Mouse (Mus musculus) layer of hippocampus, adult 11-12 months (tissue): ENCODE measurements around the gene D430042O09Rik.
A peak's percentile ranks its signal among the peaks of the same experiment; 100 is the strongest.
"Not testable (repeated sequence)": the region's sequence is repeated elsewhere in the genome, so short reads cannot be mapped to it uniquely, and the experiment has no call there.

Source experiments
- DNase-seq: peaks from one replicate; pipeline ENCODE4 v3.0.0; 2022; ENCODE audit warnings: low spot score

Gene D430042O09Rik

GRCm38 (mm10) chr7:125707593-125708022, at the start of gene D430042O09Rik, which contains the start of gene Gtf3c1:
TSS of gene D430042O09Rik (plus strand) at chr7:125707888.
TSS of gene Gtf3c1 (minus strand) at chr7:125707780.
- DNase-seq, result peak; percentile 100

GRCm38 (mm10) chr7:125663654-125664053, 44.0 kb upstream of the D430042O09Rik start:
- no peak for DNase-seq

- DNase-seq, result no peak
Observed at GRCm38 (mm10) chr7:125670865-125671264, 36.8 kb upstream of the D430042O09Rik start.

DNA sequence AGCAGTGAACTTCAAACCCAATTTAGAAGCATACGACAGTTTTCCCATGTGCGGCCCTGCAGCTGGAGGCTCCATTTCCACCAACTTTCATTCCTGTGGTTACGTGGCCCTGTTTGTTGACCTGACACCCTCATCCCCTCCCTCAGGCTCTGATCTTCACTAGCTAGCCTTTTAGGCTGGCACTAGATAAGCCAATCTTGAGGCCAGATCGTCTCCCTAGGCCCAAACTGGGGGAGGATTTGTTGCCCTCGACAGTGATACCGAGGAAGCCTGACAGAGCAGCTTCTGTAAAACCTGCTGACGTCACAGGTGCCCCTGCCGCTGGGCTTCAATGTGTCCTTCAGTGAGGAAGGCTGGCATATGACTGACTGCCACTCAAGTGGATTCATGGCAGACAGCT, 36.3 kb upstream of the D430042O09Rik start:
- no peak for DNase-seq

DNA sequence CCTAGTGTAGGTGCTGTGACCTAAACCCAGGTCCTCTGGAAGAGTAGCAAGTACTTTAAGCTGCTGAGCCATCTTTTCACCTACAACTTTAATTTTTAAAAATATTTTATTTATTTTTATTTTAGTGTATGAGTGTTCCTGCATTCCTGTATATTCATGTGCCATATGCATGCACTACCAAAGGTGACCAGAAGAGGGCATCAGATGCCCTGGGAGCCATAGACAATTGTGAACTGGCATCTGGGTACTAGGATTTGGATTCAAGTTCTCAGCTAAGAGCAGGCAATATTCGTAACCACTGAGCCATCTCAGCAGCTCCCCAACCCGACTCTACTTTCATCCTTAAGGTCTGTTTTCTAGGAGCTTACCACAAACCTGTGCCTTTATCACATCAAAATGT, 32.8 kb upstream of the D430042O09Rik start:
- DNase-seq, result peak; percentile 51

- DNase-seq, result no peak
Observed at GRCm38 (mm10) chr7:125678756-125679155, 28.9 kb upstream of the D430042O09Rik start.

- no peak for DNase-seq
Observed at GRCm38 (mm10) chr7:125679936-125680335, 27.8 kb upstream of the D430042O09Rik start.

- DNase-seq, result no peak
Observed at GRCm38 (mm10) chr7:125690516-125690915, 17.2 kb upstream of the D430042O09Rik start.

GRCm38 (mm10) chr7:125694056-125694455, 13.6 kb upstream of the D430042O09Rik start:
- DNase-seq, result peak; percentile 72

- no peak for DNase-seq
Observed at GRCm38 (mm10) chr7:125702791-125703190, 4.9 kb upstream of the D430042O09Rik start.

- DNase-seq, result peak; percentile 66
Observed at GRCm38 (mm10) chr7:125707186-125707585, 502 bp upstream of the D430042O09Rik start.

- DNase-seq, result no peak
Observed at GRCm38 (mm10) chr7:125708100-125708499, 412 bp downstream of the D430042O09Rik start.

- DNase-seq, result not testable (repeated sequence)
Observed at GRCm38 (mm10) chr7:125713542-125714055, 5.9 kb downstream of the D430042O09Rik start.

DNA sequence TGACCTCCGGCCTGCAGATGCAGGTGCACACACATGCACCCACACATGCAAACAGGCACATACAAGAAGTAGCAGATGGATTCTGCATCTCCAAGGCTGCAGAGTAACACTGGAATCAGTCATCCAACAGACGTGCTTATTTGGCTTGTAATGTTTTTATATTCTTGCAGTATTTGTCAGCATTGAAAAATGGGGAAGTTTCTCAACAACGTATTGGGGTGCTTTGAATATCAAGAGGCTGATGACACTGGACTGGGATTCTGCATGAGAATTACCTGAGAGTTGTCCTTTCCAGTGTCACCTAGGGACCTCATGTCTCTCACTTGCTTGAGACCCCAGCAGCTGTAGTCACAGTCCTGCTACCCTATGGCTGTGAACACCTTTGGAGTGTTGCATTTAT, 7.1 kb downstream of the D430042O09Rik start:
- no peak for DNase-seq

GRCm38 (mm10) chr7:125716724-125717123, 9.0 kb downstream of the D430042O09Rik start:
- no peak for DNase-seq

DNA sequence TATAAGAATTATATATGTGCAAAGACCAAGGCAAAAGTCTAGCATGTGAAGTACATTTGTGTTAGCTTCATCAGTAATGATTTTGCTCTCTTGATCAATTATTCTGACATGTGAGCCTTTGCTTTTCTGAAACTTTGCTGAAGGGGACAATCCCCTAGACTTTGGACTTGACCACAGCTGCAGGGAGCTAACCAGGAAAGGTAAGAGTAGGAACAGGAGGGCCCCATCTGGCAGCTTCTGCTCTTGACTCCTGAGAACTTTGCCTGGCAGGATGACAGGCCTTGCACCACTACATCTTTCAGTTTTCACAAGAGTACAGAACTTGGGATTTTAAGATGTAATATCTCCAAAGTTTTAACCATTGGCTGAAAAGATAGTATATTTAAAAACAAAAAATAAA, 9.9 kb downstream of the D430042O09Rik start:
- no peak for DNase-seq

GRCm38 (mm10) chr7:125720370-125720769, 12.7 kb downstream of the D430042O09Rik start:
- no peak for DNase-seq

DNA sequence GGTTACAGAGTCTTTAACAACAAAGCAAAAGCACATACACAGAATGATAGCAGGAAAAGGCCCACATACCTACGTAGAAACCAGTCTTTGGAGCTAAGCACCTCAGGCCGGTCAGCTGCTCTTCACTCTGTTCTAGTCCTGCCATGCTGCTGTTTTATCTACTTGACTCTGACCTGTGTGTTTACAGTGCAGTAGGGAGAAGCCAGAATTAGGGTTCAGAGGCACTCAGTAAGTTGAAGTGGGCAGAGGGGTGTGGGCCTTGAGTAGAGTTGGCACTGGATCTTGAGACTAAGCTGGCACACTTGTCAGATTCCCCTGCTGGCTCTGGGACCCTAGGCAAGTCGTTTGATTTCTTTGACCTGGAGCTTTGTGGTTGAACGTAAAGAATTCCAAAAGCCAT, 13.3 kb downstream of the D430042O09Rik start:
- no peak for DNase-seq

DNA sequence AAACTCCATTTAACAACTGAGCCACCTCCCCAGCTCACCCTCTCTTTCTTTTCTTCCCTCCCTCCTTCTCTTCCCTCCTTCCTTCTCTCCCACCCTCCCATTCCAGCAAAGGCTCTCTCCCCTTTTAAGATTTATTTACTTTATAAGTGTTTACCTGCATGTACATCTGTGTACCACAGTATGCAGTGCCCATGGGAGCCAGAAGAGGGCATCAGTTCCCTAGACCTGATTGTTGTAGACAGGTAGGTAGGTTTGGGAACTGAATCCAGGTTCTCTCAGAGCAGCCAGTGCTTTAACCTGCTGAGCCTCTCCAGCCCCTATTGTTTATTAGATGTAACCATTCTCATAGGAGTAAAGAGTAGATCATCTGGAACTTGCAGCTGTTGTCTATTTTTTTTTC, 14.4 kb downstream of the D430042O09Rik start:
- no peak for DNase-seq

DNA sequence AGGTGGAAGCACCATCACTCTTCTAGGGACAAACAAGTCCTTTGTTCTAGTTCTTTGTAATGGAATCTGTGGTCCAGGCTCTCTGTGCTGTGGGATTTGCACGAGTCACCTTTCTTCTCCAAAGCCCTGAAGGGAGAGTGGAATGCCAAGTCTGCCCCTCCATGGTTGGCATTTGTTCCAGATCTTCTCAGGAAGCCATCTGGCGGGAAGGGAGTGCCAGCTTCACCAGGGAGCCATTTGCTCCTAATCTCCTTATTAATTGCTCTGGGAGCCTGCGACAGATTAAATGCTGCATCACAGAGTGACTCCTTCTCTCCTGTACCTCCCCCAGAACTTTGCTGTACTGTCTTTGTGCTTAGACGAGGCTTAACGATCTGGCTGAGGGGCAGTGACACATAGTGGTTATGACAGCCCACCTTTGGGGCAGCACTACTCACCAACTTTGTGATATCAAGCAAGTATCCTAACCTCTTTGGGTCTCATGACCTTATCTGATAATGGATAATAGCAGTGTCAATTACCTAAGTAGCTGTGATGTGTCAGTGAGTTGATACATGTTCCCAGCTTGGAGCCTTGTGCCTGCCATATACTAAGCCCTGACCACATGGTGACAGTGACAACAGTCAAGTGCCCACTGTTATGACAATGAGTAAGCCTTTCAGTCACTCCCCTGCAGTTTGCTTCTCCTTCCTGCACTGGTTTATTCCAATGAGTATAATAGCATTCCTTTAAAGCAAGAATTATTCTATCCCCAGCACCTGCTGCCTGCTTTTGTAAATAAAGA, 15.7 kb downstream of the D430042O09Rik start:
- peak; percentile 71 for DNase-seq

DNA sequence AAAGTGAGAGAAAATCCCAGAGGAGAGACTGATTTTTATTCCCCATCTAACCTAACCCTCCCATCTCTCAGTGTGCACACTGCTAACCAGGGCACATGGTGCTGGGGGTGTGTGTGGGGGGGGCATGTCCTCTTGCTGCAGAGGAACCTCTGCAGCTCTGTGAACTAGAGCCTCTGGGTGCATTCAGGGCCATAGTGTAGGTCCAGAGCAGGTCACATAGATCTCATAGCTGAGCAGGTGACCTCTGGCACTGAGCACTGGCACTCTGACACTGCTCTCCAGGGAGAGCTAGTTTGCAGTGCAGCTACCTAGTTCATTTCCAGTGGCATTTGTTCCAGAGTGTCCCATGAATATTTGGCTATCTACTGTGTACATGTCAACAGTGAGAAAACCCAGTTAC, 24.0 kb downstream of the D430042O09Rik start:
- DNase-seq, result no peak

GRCm38 (mm10) chr7:125733791-125734190, 26.1 kb downstream of the D430042O09Rik start:
- no peak for DNase-seq

DNA sequence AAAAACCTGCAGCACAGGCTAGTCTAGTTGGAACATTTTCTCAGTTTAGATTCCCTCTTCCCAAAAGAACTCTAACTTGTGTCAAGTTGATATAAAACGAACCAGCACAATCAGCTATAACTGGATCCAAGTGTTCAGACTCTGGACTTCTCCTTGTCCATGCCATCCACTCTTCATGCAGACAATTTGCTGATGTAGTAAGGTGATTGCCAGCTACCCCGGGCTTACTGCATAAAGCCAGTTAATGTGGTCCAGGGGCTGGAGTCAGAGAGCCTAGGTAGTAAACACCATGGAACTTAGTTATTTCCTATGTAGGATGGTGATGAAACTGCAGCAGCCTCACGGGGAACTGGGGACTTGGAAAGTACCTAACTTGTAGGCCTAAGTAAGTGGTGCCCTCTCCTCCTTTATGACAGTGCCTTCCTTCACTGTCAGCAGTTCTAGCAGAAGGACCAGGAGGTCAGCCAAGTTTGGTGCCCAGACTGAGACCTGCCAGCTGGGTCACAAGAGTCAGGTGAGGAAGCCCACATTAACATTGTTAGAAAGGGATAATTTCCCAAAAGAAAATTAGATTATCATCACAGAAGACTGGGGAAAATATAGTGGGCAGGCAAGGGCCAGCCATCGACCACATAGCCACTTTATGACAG, 28.8 kb downstream of the D430042O09Rik start:
- no peak for DNase-seq
